Mouse (Mus musculus) urinary bladder, postnatal 14 days (tissue): ENCODE measurements around the gene Rad54l.
A peak's percentile ranks its signal among the peaks of the same experiment; 100 is the strongest.

Source experiments
- DNase-seq: peaks from one replicate; pipeline ENCODE4 v3.0.0; 2021; ENCODE audit warnings: low spot score

Rad54l gene

GRCm38 (mm10) chr4:116123602-116124519, at the start of gene Rad54l, which contains the start of gene Pomgnt1:
Gene Rad54l, minus strand, starts transcription at chr4:116123690.
Gene Pomgnt1, plus strand, starts transcription at chr4:116123840.
- DNase-seq = peak; percentile 80

- DNase-seq = no peak
Measured at GRCm38 (mm10) chr4:116173072-116173471, 49.6 kb upstream of the Rad54l start, which contains the start of the genes 1700042G07Rik and Gm49337. Gene 1700042G07Rik, plus strand, starts transcription at chr4:116173372. Gene Gm49337, plus strand, starts transcription at chr4:116173384.

- DNase-seq = no peak
Measured at GRCm38 (mm10) chr4:116169353-116169672, 45.8 kb upstream of the Rad54l start.

GRCm38 (mm10) chr4:116168617-116169352, 45.3 kb upstream of the Rad54l start:
- DNase-seq = peak; percentile 83

- peak; percentile 82 for DNase-seq
Measured at GRCm38 (mm10) chr4:116167404-116167803, 43.9 kb upstream of the Rad54l start, which contains the start of gene Tspan1. Gene Tspan1, minus strand, starts transcription at chr4:116167601.

GRCm38 (mm10) chr4:116165708-116166407, 42.4 kb upstream of the Rad54l start:
- DNase-seq = no peak

GRCm38 (mm10) chr4:116164759-116165554, 41.5 kb upstream of the Rad54l start:
- DNase-seq = no peak

GRCm38 (mm10) chr4:116162142-116162541, 38.7 kb upstream of the Rad54l start:
- DNase-seq = no peak

GRCm38 (mm10) chr4:116160769-116161168, 37.3 kb upstream of the Rad54l start:
- DNase-seq = no peak

- DNase-seq = no peak
Measured at GRCm38 (mm10) chr4:116159912-116160311, 36.4 kb upstream of the Rad54l start.

GRCm38 (mm10) chr4:116157882-116158281, 34.4 kb upstream of the Rad54l start:
- DNase-seq = peak; percentile 54

- DNase-seq = no peak
Measured at GRCm38 (mm10) chr4:116152702-116153101, 29.2 kb upstream of the Rad54l start.

GRCm38 (mm10) chr4:116151238-116151637, 27.7 kb upstream of the Rad54l start, which contains the start of gene Lurap1:
Gene Lurap1, minus strand, starts transcription at chr4:116151338.
- no peak for DNase-seq

GRCm38 (mm10) chr4:116150862-116151221, 27.4 kb upstream of the Rad54l start:
- no peak for DNase-seq

- DNase-seq = peak; percentile 73
Measured at GRCm38 (mm10) chr4:116150156-116150861, 26.8 kb upstream of the Rad54l start.

- no peak for DNase-seq
Measured at GRCm38 (mm10) chr4:116149812-116150155, 26.3 kb upstream of the Rad54l start.

- DNase-seq = peak; percentile 68
Measured at GRCm38 (mm10) chr4:116143891-116144717, 20.6 kb upstream of the Rad54l start.

GRCm38 (mm10) chr4:116143317-116143811, 19.9 kb upstream of the Rad54l start:
- DNase-seq = no peak

- DNase-seq = no peak
Measured at GRCm38 (mm10) chr4:116142269-116142668, 18.8 kb upstream of the Rad54l start.

- DNase-seq = no peak
Measured at GRCm38 (mm10) chr4:116141736-116142135, 18.2 kb upstream of the Rad54l start.
